Mouse (Mus musculus): Measurements from ENCODE around the gene Wbp1l. TPM values are rescaled to one million over a fixed set of nuclear protein-coding genes. Genes with fewer than 3 reads are reported as not detected.

The Wbp1l gene
- polyA plus RNA-seq, 1 experiment from 2014 or later: 37.7 TPM

- WGBS: 83% methylated on average over 9 of the region's 9 CpGs
- no peak overlapping the region for H3K4me3 ChIP-seq (ENCODE audit: low read depth, low read length)
These were observed 102.3 kb downstream of the Wbp1l start for GRCm38 (mm10) chr19:46701156-46701555.

GRCm38 (mm10) chr19:46705779-46706495 is 107.1 kb downstream of the Wbp1l start:
- 45% methylated on average over 7 of the region's 7 CpGs for WGBS
- Histone ChIP-seq H3K4me3 (ENCODE audit: low read depth, low read length) (no peak overlapping the region), H3K27ac (replicated peaks; ENCODE audit: low read depth, low read length) (no peak overlapping the region), H3K36me3 (ENCODE audit: control insufficient read depth, insufficient read depth, low read length) (0 out of 2 replicates have a peak, but pooled peaks cover 9% of the 10 kb centered on the region), H3K9ac (ENCODE audit: low read depth, low read length) (no peak overlapping the region), H3K27me3 (replicated peaks; ENCODE audit: control insufficient read depth, insufficient read depth, low read length) (no peaks in the 10 kb centered on the region), H3K9me3 (ENCODE audit: control insufficient read depth, low read length) (no peaks in the 10 kb centered on the region), H3K4me1 (ENCODE audit: control insufficient read depth, insufficient read depth, low read length) (peaks cover 11% of the 10 kb centered on the region; the same call in 1 of the 2 replicates), H3K4me2 (ENCODE audit: low read depth, low read length) (no peak overlapping the region)
- no peak for ATAC-seq (ENCODE audit: low read depth)
- DNase-seq (ENCODE audit: low spot score): no peak

More at GRCm38 (mm10) chr19:46701156-46701555, 102.3 kb downstream of the Wbp1l start:
- ATAC-seq (ENCODE audit: low read depth): no peak
- Histone ChIP-seq H3K27me3 (replicated peaks; ENCODE audit: control insufficient read depth, insufficient read depth, low read length) (no peaks in the 10 kb centered on the region), H3K9me3 (ENCODE audit: control insufficient read depth, low read length) (no peaks in the 10 kb centered on the region), H3K27ac (replicated peaks; ENCODE audit: low read depth, low read length) (no peak overlapping the region), H3K4me1 (ENCODE audit: control insufficient read depth, insufficient read depth, low read length) (no peaks in the 10 kb centered on the region), H3K9ac (ENCODE audit: low read depth, low read length) (no peak overlapping the region), H3K4me2 (ENCODE audit: low read depth, low read length) (no peak overlapping the region), H3K36me3 (ENCODE audit: control insufficient read depth, insufficient read depth, low read length) (peaks cover 14% of the 10 kb centered on the region; the same call in 1 of the 2 replicates)
- no peak for DNase-seq (ENCODE audit: low spot score)

GRCm38 (mm10) chr19:46706540-46707295 is 107.8 kb downstream of the Wbp1l start:
- peak overlapping the region; percentile 69 for H3K4me2 ChIP-seq (ENCODE audit: low read depth, low read length)
- WGBS: 73% methylated on average over 9 of the region's 9 CpGs
- peak overlapping the region; percentile 47 for H3K4me3 ChIP-seq (ENCODE audit: low read depth, low read length)
- H3K4me1 ChIP-seq (ENCODE audit: control insufficient read depth, insufficient read depth, low read length): peaks cover 11% of the 10 kb centered on the region; the same call in 1 of the 2 replicates
- 0 out of 2 replicates have a peak, but pooled peaks cover 4% of the 10 kb centered on the region for H3K36me3 ChIP-seq (ENCODE audit: control insufficient read depth, insufficient read depth, low read length)
- H3K9ac ChIP-seq (ENCODE audit: low read depth, low read length): peak overlapping the region; percentile 66
- no peak for DNase-seq (ENCODE audit: low spot score)
- no peak overlapping the region for H3K27ac ChIP-seq (replicated peaks; ENCODE audit: low read depth, low read length)
- ATAC-seq (ENCODE audit: low read depth): no peak
- H3K27me3 ChIP-seq (replicated peaks; ENCODE audit: control insufficient read depth, insufficient read depth, low read length): no peaks in the 10 kb centered on the region
- no peaks in the 10 kb centered on the region for H3K9me3 ChIP-seq (ENCODE audit: control insufficient read depth, low read length)

Other genes with a start within 250 kb of the Wbp1l start
- gene 2310034G01Rik, start 248.8 kb upstream of the Wbp1l start, polyA plus RNA-seq (2014; fragmentation: Nextera tagmentation; extraction: Ambion mirVana): 1.8 and 3.6 TPM in 2 replicates
- gene Actr1a, start 203.3 kb upstream of the Wbp1l start, polyA plus RNA-seq (2014; fragmentation: Nextera tagmentation; extraction: Ambion mirVana): 137 and 156 TPM in 2 replicates
- gene Sufu, start 202.2 kb upstream of the Wbp1l start, polyA plus RNA-seq (2014; fragmentation: Nextera tagmentation; extraction: Ambion mirVana): 34.3 and 39.8 TPM in 2 replicates
- 21.5 and 27.1 TPM in 2 replicates for gene Trim8, start 97.4 kb upstream of the Wbp1l start, polyA plus RNA-seq (2014; fragmentation: Nextera tagmentation; extraction: Ambion mirVana)
- 83.7 and 94.0 TPM in 2 replicates for gene Arl3, start 25.9 kb upstream of the Wbp1l start, polyA plus RNA-seq (2014; fragmentation: Nextera tagmentation; extraction: Ambion mirVana)
- gene Sfxn2, start 25.7 kb upstream of the Wbp1l start, polyA plus RNA-seq (2014; fragmentation: Nextera tagmentation; extraction: Ambion mirVana): 16.7 and 19.7 TPM in 2 replicates
- 0.33 and 0.87 TPM in 2 replicates for gene Cyp17a1, start 74.1 kb downstream of the Wbp1l start, polyA plus RNA-seq (2014; fragmentation: Nextera tagmentation; extraction: Ambion mirVana)
- gene Borcs7, start 90.8 kb downstream of the Wbp1l start, polyA plus RNA-seq (2014; fragmentation: Nextera tagmentation; extraction: Ambion mirVana): 13.9 and 14.3 TPM in 2 replicates
- 19.4 and 24.1 TPM in 2 replicates for gene As3mt, start 108.4 kb downstream of the Wbp1l start, polyA plus RNA-seq (2014; fragmentation: Nextera tagmentation; extraction: Ambion mirVana)
- 4.2 and 5.1 TPM in 2 replicates for gene Cnnm2, start 162.5 kb downstream of the Wbp1l start, polyA plus RNA-seq (2014; fragmentation: Nextera tagmentation; extraction: Ambion mirVana)

Data from embryonic facial prominence, embryonic 14.5 days (tissue).